Mouse (Mus musculus) neural tube, embryonic 10.5 days (tissue): ENCODE data around the gene Slc38a2.

Experiments used
- DNase-seq: peaks from one replicate; pipeline ENCODE4 v3.0.0-alpha.2; 2017; ENCODE audit warnings: low spot score; ENCODE audit errors: extremely low spot score

Slc38a2 gene

DNA sequence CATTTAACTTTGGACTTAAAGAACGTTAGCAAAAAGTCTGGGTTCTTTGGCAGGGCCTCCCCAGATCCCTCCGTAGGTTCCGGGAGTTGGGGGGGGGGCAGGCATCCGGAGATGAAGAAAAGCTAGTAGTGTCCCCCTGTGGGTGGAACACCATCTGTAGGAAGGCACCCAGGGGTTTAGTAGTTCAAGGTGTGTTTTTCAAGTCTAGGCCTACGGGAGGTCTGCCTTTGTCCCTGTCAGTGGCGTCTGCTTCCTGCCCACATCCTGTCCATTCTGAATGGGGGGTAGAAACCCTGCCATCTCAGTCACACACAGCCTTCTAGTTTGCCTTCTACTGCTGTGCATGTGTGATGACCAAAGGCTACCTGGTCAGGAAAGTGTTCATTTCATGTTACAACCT lies 20.6 kb upstream of the Slc38a2 start:
- no peak for DNase-seq

DNA sequence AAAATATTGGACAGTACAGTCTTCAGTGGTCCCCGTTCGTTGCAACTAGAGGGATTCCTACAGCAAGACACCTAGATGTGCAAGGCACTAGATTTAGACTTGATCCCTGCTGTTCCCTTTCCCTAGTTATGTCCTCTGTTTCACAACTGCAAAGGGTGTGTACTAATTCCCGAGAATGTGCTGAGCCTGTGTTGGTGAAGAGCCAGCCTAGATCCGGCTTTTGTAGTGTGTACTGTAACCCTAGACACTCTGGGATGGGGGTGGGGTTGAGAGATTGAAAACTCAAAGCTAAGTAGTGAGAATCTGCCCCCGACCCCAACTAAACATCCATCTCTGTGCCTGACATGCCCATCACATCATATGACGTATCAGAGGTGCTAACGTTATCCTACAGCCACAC lies 18.9 kb upstream of the Slc38a2 start:
- no peak for DNase-seq

DNA sequence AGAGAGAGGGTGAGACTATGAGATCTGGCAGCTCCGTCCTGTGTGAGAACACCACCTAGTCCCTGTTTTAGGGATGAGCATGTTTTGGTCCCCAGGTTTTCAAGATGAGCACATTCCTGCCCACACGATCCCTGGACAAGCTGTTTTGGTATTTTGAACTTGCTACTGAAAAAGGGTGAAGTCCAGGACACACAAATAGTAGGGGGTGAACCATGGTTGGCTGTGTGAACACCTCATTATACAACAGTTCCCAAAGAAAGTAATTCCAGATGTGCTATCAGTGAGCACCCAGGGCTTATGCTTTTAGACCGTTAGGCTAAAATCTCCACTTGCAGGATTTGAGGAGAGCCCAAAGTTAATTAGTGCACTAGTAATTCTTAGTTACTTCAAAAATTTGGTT lies 17.7 kb upstream of the Slc38a2 start:
- no peak for DNase-seq

DNA sequence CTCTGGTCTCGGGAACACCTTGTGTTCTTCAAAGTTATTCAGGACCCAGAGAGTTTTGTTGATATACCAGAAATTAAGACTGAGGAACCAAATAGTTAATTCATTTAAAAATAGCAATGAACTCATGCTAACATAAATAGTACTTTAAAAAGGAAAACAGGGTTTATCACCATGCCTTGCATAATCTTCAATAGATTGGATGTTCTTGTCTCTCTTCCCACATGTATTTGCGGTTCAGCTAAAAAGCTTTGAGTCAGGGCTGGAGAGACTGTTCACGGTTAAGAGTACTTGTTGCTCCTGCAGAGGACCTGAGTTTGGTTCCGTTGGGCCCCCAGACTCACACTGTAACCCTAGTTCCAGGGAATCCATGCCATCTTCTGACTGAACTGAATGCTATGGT lies 16.8 kb upstream of the Slc38a2 start:
- DNase-seq: no peak

DNA sequence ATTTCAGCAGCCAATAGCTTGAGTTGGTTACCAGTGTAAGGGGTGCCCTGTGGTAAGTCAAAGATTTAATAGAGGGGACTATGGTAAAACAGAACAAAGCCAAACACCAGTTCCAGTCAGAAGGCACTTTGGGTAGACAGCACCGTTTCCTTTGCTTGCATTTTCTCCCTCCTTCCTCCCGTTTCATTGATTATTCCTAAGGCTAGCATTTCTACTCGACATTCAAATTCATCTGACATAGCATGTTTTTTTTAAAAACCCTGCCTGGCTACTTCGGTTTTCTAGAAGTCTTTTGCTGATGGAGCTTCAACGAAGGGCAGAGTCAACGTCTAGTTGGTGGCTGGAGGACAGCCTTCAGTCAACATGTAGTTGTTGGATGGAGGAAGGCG lies 16.2 kb upstream of the Slc38a2 start:
- no peak for DNase-seq

DNA sequence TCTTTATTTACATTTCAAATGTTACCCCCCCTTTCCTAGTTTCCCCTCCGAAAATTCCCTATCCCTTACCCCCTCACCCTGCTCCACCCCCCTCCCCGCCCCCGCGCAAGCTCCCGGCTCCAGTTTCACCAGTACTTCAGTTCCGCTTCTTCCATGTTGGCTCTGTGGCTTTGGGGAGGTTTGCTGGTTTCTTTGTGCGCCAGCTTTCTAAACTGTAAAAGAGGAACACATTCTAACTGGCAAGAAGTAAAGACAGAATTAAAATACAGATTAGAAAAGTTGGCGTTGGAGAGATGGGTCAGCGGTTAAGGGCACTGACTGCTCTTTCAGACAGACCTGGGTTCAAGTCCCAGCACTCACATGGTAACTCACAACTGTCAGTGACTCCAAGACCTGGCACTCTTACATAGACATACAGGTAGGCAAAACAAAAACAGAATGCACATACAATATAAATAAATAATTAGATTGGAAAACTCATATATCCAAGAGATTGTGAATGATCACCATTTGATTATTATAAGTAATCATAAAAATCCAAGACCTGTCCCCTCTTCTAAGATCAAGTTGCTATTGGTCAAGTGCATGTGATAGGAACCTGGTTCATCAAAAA lies 15.7 kb upstream of the Slc38a2 start:
- DNase-seq: no peak

DNA sequence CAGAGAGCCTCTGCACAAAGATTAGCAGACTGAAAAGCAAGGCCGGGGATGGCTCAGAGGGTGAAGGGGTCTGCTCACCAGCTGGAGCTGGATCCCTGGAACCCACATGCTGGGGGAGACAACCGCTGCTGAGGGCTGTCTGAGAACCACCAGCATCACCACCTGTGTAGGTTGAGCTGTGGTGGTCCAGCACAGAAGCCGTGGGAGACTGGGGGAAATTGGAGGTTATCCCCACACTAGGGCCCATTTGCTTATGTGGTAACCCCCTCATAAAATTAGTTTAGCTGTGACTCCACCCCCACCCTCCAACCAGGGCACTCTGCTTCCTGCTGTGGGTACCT lies 15.1 kb upstream of the Slc38a2 start:
- no peak for DNase-seq

DNA sequence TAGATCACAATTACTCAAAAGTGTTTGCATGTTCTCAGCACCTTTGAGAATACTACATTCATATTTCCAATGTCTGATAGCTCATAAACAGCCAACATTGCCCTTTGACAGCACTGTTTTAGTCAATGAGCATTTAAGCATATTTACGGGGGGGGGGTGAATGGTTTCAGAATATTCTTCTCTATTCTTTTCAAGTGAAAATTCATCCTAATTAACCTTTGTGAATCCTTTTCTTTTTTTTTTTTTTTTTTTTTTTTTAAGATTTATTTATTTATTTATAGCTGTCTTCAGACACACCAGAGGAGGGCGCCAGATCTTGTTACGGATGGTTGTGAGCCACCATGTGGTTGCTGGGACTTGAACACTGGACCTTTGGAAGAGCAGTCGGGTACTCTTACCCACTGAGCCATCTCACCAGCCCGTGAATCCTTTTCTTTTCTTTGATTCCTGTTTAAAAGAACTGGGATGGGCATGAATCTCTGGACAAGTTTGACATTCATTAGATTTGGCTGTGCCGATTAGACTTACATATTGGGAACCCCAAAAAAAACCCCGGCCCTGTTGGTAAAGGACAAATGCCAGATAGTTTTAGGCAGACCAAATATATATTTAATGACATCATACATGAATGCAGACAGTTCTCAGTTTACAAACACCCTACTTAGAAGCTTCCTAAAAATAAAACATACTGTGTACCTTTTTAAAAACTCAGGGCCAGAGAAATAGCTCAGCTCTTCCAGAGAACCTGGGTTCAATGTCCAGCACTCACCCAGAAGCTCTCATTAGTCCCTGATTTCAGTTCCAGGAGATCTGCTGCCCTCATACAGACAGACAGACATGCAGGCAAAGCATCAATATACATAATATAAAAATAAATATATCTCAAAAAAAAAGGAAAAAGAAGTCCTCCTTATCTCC lies 14.5 kb upstream of the Slc38a2 start:
- no peak for DNase-seq

DNA sequence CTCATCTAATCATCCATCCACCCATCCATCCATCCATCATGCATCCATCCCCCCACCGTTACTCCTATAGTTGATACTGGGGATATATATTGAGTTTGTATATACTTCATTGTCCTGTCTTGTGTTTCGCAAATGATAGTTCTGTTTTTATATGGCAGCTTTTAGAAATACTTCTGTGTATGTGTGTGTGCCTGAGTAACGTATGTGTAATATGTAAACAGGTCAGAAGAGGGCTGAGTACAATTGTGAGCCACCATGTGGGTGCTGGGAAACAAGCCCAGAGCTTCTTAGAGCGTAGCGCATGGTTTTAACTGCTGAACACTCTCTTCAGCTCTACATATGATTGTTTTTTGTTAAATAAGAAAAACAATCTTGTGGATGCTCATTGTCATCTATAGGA lies 12.8 kb upstream of the Slc38a2 start:
- no peak for DNase-seq

DNA sequence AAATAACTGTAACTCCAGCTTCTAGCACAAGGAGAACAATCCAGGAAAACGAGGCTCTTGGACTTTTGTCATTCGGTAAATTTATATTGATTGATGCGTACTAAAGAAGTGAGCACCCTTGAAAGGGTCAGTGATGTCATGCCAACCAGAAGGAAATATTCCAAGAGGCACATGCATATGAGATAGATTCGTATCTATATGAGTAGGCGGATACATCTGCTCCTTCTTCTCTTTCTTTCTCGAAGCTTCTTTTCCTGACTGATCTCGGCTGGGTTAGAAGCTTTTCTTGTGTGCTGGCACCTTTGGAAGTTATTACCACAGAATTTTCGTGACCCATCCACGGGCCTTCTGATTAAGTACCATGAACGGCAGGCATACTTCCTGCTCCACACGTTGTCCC lies 12.1 kb upstream of the Slc38a2 start:
- DNase-seq: no peak

DNA sequence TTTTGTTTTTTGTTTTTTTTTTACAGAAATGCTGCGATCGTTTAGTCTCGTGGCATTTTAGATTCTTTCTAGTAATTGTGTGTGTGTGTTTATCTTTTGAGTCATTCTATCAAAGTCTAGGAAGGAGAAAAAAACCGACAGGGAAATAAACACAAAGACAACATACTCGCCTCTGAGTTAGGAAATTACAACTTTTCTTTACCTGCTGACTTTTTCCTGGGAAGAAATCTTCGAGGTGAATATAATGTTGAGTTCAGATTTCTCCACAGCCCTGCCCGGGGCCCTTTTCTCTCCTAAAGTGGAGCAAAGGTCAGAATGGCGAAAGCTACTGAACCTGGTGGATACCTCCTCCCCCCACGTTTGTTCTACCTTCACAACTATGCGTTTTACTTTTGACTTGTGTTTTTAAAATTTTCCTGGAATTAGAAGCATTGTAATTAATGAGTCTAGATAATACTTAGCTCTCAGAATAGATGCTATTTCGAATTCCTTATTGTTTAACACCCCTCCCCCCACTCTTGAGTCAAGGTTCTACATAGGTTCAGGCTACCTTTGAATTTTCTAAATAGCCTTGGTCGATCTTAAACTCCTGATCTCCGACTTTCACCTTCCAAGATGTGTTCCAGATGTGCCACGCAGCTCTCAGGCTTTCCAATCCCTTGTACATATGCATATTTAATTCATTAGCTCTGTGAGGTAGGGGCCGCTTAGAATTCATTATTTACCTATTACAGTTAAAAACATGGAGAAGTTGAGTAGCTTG lies 11.0 kb upstream of the Slc38a2 start:
- DNase-seq: no peak

DNA sequence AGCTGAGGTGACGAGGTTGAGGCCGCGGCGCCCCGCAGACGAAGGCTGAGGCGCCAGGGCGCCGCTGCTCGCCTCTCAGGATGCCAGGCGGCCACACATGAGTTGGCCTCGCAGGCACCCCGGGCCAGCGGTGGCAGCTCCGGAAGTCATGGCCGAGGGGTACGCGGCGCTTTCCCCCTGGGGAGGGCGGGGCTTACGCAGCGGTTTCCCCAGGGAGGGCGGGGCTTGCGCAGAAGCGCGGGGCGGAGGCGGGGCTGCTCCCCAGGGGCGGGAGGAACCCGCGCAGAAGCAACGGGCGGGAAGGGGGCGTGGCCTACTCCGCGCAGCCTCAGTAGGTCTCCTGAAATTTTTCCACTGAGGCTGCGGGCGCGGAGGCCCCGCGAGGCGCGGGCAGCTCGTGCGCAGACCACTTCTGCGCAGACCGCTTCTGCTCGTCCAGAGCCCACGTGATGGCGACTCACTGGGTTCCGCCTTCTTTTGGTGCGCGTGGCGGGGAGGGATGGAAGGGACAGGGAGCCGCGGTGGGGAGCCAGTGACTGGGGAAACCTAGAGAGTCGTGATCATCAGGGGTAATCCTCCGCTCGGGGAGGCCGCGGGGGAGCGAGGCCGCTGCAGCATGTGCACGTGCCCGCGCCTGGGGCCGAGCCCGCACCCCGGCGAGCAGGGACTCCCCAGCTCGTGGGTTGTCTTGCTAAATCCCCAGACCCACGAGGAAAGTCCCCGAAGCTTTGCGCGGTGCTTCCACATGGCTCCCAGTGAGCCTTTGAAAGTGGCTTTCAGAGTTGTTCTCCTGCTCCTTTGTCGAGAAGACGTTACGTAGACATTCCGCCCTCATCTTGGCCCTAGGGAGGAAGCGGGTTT lies 10.2 kb upstream of the Slc38a2 start:
- DNase-seq: peak; percentile 96

DNA sequence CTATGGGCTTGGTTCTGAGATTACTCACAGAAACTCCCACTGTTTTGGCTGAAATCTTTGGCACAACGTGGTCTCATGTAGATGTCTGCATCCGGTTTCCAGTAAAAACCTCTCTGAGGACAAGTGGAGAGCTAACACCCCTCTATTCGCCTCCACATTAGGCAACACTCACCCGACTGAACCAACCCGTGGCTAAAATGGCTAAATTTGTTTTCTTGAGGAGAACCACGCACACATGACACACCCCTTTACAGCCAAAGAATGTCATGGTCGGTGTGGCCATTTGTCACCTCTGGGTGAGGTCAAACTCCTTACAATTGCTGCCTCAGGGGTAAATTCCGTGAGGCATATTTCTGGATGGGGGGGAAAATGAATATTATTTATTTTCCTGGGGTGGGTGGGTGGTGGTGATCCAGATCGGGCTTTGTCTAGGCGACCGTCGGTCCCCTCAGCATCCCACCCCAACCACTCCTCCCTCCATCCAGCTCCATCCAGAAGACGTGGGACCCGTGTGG lies 9.5 kb upstream of the Slc38a2 start:
- DNase-seq: peak; percentile 37

DNA sequence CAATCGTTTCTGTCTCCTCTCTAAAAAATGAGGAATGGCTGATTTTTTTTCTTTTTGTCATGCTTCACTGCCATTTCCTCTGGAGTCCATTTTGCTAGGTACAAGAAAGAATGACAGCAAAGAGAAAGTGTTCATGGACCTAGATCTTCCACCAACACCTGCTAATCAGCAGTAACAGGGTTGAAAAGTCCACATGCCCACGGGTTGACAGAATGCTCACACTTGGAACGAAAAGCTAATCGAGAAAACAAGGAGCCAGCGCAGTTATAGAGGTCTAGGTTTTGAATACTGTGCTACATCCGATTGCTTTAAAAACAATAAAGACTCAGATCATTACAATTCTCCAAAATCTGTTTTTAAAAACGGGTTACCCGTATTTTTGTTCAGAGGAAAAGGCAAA lies 8.9 kb upstream of the Slc38a2 start:
- DNase-seq: no peak

DNA sequence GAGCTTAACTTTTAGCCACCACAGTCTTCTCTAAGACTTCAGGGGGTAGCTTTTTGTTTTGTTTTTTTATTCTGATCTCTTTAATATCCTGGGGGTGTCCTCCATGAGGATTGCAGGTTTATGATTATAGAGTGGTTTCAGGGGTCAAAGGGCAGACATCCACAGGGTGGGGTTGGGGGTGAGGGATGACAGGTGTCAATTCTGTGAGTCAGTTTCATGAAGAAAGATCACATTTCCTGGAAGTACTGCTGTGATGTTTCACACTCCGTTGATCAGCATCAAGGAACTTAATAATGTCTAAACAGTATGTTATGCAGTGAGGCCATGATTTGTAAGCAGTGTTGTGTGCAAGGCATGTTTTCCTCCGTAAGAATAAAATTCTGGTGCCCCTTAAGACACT lies 8.4 kb upstream of the Slc38a2 start:
- DNase-seq: no peak

DNA sequence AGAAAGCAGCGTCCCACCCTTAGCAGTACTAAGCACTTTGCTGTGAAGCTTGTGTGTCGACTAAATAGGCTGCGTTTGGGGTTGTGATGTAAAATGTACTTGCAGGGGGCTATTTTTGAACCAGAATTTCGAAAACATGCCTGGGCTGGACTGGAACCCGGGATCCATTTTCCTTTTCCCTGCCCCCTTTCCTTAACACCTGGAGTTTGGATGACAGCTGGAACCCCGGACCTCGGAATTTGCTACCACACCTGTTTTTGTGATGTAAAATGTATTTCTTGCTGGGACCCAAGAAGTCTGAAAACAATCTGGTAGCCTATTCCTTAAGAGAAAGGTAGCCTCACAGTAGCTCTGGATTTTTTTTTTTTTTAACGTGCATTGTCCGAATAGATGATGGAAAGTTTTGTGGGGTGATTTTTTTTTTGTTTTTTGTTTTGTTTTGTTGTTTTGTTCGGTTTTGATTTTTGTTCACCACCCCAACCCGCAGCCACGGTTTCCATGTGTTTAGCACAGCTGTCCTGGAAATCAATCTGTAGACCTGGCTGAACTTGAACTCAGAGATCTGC lies 3.0 kb upstream of the Slc38a2 start:
- DNase-seq: no peak

DNA sequence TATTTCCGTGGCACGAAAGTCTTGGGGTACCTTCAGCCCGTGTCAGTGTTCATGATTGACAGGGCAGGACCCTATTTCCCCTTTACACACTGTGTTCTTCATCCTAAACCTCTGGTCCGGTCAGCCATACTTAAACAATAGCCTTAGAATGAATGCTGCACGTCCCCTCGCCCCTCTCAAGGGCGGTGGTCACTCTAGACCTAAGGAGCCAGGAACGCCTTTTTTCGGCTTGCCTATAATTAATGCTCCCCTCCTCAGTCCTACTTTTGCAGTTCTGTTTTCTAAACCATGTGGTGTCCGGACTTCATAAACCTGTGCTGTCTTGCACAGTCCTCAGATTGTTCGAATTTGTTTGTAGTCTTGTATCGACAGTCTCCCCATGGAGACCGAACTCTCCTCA lies 1.2 kb upstream of the Slc38a2 start:
- no peak for DNase-seq

DNA sequence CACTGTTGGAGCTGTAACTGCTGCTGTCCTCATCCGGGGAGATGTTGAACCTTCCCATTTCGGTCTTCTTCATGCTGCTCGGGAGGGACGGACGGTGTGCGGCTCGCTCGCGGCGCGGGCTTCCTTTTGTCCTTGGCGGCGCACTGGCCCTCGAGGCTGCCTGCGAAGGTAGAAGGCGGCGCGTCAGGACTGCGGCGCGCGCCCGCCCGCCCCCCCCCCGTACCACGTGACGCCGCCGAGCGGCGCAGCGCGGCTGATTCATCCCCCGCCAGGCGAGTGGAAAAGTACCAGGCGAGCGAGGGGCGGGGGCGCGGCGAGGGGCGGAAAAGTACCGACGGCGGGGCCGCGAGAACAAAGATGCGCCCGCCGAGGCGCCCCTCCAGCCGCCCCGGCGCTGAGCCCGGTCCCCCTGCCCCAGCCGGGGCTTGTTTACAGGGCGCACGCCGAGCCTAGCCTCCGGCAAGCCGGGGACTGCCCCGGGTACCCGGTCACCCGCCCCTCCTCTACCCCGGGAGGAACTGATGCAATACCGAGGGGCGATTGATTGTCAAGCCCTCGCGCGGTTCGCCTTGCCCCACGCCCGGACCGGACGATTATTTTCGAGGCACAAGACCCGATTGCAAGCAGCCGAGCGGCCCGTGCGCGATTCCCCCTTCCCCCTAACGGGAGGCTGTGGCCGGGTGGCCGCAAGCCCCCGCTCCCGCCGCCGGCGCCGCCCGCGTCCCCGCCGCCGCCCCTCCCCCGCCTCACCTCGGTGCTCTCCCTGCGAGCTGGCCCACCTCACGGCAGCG lies 677 bp downstream of the Slc38a2 start:
- DNase-seq: peak; percentile 93

DNA sequence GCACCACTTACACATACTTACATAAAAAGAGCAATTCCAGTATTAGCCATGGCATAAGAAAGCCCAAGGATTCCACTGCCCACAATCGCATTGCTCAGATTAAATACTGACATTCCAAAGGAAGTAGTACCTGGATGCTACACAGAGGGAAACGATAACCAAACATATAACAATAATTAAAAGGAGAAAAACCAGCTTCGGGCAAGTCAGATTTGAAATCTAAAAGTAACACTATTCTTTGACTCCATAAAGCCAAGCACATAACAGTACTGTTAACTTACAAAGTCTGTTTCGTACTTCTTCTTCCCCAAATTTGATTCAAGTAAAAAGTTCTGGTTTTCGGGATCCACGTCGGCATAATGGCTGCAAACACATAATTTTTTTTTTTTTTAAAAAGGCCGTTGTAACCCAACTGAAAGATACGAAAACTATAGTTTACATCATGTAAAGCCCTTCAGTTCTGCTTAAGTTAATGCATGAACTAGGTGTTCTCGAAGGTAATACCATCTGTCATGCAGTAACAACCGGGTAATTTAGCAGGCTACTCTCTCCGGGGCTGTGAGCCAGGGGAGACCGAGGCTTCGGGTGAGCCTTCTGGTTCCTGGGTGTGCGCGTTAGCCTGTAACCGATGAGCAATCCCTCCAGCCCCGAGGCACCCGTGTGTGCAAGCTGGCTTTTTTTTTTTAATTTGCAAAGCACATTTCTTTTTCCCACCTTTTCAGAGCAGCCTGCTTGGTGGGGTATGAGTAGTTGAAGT lies 1.5 kb downstream of the Slc38a2 start:
- no peak for DNase-seq
